Mouse (Mus musculus) kidney, postnatal 14 days (tissue): ENCODE measurements around the gene Fkbp2.

Experiments
- DNase-seq: peaks from one replicate; pipeline ENCODE4 v3.0.0; 2022; ENCODE audit warnings: mixed read lengths

The Fkbp2 gene

GRCm38 (mm10) chr19:6969665-6970381 lies 10.5 kb downstream of the Fkbp2 start:
- DNase-seq = peak; percentile 89

DNA sequence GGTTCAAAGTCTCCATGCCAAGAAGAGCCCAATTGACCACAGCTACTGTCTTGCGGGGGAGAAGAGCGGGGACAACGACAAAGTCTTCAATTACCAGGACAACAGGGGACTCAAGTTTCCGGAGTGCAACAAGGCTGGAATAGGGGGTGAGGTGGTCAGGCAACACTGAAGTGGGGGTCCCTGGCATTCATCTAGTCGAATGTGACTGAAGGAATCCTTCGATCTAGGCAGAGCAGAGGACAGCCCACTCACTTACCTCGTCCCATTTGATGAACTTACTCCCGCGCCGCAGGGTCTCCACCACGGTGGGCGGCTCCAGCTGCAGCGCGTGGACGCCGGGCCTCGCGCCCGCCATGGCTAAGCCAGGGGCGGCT lies 11.0 kb downstream of the Fkbp2 start:
- DNase-seq = no peak

- DNase-seq = peak; percentile 66
Measured at GRCm38 (mm10) chr19:6968491-6969271, 11.6 kb downstream of the Fkbp2 start.

- no peak for DNase-seq
Measured at GRCm38 (mm10) chr19:6956461-6956860, 23.8 kb downstream of the Fkbp2 start.

GRCm38 (mm10) chr19:6955424-6955823 lies 24.9 kb downstream of the Fkbp2 start:
- no peak for DNase-seq

DNA sequence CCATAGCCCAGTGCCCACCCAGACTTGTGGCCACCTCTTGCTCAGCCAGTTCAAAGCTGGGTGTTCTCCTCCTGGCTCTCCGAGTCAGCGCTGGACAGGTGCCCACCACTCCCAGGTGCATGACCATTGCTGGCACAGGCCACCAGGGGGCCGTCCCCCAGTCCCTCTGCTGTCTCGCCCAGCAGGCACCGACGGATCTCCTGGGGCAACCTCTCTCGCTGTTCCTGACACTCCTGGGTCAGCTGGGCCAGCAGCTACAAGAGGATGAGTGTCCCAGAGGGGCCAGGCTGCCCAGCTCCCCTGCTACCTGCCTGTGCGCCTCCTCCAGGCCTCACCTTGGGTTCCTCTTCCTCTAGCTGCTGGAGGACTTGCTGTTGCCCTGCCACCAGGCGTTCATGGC lies 26.3 kb downstream of the Fkbp2 start:
- DNase-seq = peak; percentile 78

DNA sequence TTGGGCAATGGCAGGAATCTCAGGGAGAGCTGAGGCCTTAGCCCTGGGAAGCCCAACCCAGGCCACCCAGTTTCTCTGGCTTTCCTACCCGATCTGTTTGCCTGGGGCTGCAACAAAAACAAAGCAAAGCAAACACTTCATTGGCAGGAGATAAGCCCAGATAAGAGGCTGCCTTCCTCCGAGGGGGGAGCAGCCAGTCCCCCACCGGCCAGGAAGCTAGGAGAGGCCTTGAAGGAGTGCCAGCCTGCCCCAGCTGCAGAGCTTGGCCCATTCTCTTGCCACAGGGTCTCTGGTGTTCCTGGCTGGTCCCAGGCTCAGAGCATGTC lies 27.6 kb downstream of the Fkbp2 start:
- DNase-seq = peak; percentile 74

- peak; percentile 92 for DNase-seq
Measured at GRCm38 (mm10) chr19:6951994-6952711, 28.1 kb downstream of the Fkbp2 start.

GRCm38 (mm10) chr19:6951381-6951968 lies 28.8 kb downstream of the Fkbp2 start:
- peak; percentile 97 for DNase-seq

GRCm38 (mm10) chr19:6950613-6951153 lies 29.6 kb downstream of the Fkbp2 start:
- DNase-seq = peak; percentile 72

- no peak for DNase-seq
Measured at GRCm38 (mm10) chr19:6949951-6950350, 30.4 kb downstream of the Fkbp2 start.

GRCm38 (mm10) chr19:6949532-6949931 lies 30.8 kb downstream of the Fkbp2 start:
- DNase-seq = no peak

DNA sequence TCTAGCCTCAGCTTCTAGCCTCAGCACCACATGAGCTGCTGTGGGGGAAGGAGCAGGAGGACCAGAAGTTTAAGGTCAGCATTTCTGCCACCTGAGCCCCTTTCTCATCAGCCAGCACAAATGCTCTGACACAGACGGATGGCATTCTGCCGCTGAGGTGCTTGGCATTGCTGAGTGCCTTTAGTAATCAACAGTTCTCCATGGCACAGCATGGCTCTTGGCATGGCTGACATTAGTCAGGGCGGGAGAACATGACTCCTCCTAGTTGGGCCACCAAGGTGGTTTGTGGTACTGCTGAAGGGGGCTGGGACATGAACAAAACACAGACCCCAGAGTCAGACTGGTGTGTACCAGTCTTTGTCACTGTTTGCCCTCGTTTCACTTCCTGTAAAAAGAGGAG lies 32.1 kb downstream of the Fkbp2 start:
- no peak for DNase-seq

- DNase-seq = no peak
Measured at GRCm38 (mm10) chr19:6947742-6948141, 32.6 kb downstream of the Fkbp2 start.

- no peak for DNase-seq
Measured at GRCm38 (mm10) chr19:6943709-6944108, 36.6 kb downstream of the Fkbp2 start.

GRCm38 (mm10) chr19:6942764-6943163 lies 37.5 kb downstream of the Fkbp2 start:
- no peak for DNase-seq

GRCm38 (mm10) chr19:6942249-6942691 lies 38.0 kb downstream of the Fkbp2 start, which contains the start of gene Gpr137:
Gpr137 (minus strand) TSS chr19:6942480.
- peak; percentile 98 for DNase-seq

- peak; percentile 95 for DNase-seq
Measured at GRCm38 (mm10) chr19:6941372-6942248, 38.7 kb downstream of the Fkbp2 start, which contains the start of gene Bad. Bad (plus strand) TSS chr19:6941861.

- DNase-seq = peak; percentile 37
Measured at GRCm38 (mm10) chr19:6940396-6941351, 39.6 kb downstream of the Fkbp2 start.
